Mouse (Mus musculus): ENCODE measurements at regions not wholly inside any gene's neighbourhood (a gene's known extent, or its start where the extent isn't known, plus 50 kb on each side); places are given as distances from the start of the nearest gene placed in this dataset.

DNA sequence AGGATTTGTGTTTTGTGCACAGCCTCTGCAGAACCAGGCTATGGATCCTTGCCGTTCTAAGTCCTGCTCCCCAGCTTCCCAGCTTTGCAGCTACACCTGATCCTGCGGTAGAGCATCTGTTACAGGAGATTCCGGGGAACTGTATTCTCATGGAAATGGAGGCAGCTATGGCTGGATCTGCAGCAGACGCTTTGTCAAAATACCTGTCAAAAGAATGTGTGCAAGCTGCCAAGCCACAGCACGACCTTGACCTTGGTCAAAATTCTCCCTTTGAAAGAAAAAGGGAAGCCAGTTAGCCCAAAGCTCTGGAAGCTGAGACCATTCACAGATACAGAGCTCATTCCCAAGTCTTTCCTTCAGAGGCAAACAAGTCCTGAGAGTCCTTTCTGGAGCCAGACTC is 255.3 kb downstream of the Med13l start:
- no peak for DNase-seq (ENCODE audit: low read depth)

DNA sequence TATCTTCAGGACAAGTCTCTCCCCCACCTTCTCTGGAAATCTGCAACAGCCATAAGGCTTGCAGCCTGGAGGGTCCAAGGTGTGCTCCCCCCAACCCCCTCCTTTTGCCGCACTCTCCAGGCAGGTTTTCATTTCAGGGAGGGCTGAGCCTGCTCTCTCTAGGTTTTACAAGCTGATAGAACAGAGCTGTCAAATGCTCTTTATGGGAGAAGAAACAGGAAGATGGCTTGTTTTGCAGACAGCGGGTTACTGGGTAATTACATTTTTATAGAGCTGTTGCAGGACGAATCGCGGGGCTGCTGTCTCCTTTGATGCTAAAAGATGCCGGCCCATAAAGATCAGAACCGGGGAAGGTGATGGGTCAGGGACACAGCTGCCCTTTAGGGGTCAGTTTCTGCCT is 257.8 kb downstream of the Med13l start:
- DNase-seq (ENCODE audit: low read depth) = no peak

DNA sequence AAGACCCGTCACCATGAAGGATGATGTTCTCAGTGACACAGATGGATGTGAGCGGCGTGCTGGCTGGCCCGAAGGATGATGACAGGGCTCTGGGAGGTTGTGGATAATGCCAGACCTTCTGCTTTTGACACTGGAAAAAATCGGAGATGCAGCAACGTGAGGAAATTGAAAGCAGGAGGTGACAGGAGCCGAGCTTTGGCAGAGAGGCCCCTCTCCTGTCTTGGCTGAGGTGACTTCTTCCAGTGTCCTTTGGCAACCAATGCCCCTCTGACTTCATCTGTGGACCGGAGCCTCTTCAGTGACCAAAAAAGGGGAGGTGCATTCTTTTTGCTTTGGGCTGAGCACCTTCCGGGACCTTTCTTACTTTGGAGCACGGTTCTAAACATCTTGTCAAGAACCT is 264.3 kb downstream of the Med13l start:
- DNase-seq (ENCODE audit: low read depth) = no peak

DNA sequence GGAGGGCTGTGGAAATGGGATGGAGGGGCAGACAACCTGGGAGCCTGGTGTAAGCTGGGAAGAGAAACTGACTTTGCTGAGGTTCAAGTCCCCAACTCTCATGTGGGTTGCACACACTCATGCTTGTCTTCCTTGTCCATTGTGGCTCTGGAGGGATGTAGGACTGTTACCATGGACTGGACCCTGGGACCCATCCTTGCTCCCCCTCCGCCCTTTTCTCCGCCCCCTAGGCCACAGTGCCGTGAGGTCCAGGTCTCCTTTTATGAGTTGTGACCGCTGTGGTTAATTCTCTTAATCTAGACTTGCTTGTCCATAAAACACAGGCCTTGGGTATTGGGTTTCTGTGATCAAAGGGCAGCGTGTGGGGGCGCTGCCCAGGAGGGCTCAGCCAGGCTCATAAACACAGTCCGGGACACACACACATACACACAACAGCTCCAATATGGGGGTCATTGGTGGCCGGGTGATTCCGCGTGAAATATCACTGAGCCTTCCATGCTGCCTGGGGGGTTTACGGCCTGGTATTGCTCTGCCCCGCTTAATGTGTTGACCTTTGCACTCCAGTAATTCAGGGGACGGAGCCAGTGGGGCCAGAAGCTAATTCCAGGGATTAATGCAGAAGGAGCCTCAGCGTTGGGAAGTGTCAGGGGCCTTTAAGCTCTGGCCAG is 268.7 kb downstream of the Med13l start:
- no peak for DNase-seq (ENCODE audit: low read depth)

DNA sequence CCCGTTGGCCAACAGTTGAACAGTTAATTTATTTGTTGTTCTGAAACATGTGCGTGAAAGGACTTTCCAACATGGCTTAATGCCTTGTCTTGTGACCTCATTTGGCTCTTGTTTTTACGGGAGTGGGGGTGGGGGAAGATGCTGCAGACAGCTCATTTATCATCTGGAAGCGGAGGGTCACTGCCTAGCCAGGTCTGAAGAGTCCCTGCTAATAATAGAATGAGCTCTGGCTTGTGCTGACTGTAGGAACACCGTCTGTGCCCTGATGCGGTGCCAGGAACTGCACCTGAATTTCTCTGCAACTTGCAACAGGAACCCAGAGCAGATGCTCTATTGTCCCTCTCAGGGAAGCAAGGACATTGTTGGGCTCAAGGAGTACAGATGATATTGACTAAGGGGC is 272.2 kb downstream of the Med13l start:
- DNase-seq (ENCODE audit: low read depth) = no peak

DNA sequence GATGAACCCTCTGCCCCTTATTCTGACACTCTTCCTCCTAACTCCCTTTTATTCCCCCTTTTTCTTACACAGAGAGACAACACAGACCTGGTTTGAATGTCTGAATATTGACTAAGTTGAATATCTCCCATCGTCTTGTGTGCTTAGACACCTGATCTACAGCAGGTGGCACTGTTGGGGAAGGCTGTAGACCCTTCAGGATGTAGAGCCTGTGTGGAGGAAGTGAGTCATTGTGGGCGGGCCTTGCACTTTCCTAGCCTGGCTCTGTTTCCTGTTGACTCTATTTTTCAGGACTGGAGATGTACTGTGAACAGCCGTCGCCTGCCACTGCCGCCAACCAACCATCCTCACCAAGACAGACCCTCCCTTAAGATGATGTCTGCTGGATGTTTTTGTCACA is 273.6 kb downstream of the Med13l start:
- peak; percentile 34 for DNase-seq (ENCODE audit: low read depth)

DNA sequence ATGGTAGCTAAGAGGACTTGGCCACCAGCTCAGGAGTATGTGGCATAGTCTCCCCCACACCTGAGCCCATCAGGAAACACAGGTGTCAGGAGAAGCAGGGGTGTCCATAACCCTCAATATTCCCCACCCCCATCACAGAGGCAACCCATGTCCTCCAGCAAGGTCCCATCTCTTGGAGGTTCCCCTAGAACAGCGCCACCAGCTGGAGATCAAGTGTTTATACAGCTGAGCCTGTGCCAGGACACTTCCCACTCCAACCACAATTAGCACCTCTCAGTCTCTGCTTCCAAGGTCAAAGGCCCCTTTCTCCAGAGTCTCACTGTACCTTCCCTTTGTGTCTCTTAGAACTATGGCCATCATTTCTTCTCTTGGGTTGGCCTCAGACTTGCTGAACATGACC is 276.5 kb downstream of the Med13l start:
- no peak for DNase-seq (ENCODE audit: low read depth)

DNA sequence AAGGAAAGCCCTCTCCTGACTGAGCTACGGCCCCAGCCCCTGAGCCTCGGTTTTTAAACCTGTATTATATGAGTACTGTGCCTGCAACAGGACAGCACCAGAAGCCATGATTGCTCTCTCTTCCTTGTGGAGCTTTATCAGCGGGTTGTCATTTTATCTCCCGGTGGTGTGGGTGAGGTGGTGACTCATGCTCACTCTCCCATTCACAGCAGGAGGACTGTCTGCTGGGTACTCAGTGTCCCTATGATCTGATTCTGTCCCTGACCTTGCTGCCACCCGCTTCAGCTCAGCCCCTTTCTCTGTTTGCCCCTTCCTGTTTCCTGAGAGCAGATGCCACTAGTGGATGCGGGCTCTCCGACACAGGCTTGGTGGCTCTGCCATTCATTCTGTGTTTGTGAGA is 277.9 kb downstream of the Med13l start:
- DNase-seq (ENCODE audit: low read depth) = no peak

DNA sequence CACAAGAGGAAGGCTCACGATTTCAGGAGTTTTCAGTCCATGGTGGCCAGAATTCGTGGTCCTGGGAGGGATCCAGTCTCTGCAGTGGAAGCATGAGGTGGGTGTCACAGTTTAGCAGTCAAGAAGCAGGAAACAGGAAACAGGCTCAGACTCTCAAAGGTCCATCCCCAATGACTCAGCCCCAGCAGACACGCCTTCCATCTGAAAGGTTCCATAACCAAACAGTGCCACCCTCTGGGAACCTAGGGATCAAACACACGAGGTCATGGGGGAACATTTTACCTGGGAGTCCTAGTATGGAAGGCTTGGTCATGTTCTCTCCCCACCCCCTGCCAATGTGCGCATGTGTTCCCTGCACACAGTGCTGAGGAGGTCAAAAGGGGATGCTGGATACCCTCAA is 279.4 kb downstream of the Med13l start:
- DNase-seq (ENCODE audit: low read depth) = peak; percentile 16

DNA sequence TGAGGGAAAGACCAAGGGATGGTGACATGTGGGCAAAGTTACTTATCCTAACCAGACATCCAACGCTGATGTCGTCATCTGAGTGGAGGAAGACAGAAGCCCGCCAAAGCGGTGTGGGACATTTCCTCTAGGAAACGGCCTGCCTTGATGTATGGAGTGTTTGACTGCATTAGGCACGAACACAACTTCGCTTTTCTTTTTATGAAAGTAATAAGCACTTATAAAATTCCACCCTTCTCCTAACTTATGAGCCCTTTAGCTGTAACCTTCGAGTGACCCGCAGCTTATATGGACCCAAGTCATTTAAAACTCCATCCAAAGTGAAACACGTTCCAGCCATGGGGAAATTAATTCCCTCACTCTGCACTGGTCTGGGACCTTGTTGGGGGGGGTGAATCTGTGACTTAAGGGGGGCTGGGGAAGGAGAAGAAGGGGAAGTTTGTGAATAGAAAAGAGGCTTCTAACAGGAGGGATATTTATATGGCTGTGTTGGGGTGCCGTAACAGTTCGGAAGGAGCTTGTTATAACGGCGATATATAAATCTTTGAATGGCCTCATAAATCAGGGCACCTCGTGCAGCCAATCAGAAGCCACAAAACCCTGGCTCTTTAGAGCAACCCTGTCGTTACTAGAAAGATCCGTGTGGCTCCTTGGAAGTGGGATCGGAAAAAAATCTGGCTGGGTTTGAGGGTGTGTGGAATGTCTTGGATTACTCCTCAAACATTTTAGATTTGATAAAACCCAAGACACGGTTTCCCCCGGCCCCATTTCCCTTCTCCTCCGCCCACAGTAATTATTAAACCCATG is 280.9 kb downstream of the Med13l start:
- no peak for DNase-seq (ENCODE audit: low read depth)

DNA sequence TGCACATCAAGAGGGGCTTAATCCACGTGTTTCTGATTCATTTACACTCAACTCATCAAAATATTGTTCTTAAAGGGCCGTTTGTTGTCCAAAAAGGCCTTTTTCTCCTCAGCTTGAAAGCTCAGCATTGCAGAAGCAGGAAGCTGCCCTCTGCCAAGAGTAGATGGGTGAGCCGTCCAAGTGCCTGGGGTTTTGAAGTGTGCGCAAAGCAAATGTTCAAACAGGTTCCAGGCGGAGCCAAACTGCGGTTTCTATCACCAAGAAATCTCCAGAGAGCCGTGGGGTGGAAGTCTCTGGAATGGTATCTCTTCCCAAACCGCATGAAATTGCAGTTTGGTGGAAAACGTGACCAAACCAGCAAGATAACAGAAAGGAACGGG is 281.5 kb downstream of the Med13l start:
- DNase-seq (ENCODE audit: low read depth) = no peak

DNA sequence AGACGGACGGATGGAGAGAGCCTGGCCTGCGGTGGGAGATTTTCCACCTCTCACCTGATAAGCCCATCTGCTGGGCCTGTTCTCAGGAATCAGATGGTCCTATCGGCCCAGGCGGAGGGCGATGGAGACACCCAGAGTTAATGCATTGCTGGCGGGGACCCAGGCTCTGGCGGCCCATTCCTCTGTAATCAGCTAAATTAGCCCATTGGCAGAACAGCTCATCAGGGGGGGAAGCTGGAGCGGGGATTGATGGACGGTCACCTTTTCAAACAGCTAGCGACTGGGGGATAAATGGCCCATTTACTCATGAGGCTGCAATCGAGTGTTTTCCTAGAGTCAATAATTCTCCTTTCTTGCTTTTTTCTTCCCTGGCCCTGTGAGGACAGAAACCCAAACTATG is 296.5 kb downstream of the Med13l start:
- no peak for DNase-seq (ENCODE audit: low read depth)

DNA sequence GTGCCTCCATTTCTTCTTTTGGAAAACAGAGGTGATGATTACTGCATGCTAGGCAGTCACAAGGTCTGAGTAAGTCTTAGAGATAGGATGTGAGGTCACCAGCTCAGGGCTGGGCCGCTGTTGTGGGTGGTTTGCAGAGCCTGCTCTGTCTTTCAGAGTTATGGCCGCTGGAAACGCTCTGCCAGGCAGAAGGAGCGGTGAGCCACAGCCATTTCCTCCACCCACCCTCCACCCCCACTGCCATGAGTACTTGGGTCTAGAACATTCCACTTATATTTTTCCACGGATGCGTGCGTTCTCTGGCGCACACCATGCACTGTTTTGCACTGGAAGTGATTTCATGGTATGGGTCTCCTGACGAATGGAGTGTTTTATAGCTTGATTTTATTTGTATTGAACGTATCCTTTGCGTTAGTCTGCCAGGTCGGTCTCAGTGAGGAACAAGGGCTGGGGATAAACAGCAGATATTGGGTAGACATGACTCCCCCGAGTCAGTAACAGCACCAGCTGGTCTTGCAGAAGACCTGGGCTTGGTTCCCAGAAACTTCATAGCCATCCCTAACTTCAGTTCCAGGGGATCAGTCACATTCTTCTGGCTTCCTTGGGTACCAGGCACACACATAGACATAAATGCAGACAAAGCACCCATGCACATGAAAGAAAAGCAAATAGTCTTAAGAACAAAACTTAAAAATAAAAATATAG is 300.8 kb downstream of the Med13l start:
- DNase-seq (ENCODE audit: low read depth) = no peak

DNA sequence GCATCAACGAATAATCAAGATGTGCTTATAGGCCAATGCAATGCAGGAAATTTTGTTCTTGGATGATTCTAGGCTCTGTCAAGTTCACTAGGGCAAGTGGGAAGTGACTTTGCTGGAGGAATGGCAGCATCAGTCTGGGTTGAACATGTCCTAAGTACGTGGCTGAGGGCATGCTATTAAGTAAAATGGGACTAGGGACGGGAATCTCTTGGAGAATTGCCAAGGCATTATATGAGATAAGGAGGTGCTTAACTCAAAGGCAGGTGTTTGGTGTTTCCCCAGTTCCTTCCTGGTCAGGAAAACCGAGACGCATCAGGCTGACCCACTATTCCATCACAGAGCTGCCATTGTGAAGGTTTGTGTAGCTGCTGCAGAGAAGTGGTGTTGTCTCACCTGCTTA is 307.0 kb downstream of the Med13l start:
- DNase-seq (ENCODE audit: low read depth) = no peak

DNA sequence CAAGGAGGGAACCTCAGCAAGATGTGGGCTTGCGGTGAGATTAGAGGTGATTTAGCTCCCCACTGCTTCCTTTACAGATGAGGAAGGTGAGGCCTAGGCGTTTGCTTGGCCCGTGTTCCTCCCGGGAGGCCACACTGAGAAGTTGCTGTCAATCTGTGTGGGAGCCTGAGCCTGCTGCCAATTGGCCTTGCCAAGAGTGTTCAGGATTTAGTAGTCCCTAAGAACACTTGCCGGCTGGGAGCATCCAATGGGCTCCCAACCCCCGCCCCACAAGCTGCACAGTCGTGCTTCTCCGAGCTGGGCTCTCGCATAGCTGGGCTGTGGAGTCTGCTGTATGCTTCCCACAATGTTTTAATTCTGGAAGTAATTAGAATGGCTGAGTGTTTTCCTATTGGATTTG is 308.9 kb downstream of the Med13l start:
- DNase-seq (ENCODE audit: low read depth) = no peak

DNA sequence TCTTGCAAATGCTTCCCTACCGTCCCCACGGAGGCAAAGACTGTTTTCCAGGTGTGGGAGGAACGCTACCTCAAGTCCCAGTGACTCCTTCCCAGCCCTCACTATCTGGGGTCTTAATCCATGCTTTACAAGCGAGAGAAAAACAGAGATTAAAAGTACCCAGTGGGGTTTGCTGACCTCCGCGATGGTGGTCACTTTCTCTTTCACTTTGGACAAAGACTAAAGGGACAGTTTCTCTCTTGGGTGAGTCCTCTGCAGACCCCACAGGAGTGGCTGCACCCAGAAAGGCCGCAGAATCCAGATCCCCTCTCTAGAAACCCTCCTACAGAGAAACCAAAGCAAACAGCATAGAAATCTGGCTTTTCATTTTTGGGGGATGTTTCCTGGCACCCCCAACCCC is 313.4 kb downstream of the Med13l start:
- DNase-seq (ENCODE audit: low read depth) = no peak

DNA sequence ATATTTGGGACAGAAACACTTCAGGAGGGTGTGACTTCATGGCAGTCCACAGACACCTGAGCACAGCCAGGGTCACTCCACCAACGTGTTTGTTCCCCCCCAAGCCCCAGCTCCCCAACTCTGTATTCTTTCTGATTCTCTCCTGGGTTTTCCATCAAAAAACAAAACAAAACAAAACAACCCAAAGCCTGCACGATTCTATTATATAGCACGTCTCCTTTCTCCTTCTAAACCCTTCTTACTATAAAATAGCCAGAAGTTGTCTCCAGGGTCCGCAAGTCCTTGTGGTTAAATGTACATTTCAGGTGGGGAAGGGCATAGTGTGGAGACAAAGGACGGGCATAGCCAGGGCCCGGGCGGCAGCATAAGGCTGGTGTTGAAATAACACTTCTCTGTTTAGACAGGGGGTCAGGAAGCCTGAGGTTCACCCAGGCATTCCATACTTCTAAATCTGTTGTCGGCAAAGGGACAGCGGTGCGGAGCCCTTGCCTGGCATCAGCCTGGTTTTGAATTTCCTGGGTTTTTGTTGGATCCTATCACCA is 314.7 kb downstream of the Med13l start:
- no peak for DNase-seq (ENCODE audit: low read depth)

DNA sequence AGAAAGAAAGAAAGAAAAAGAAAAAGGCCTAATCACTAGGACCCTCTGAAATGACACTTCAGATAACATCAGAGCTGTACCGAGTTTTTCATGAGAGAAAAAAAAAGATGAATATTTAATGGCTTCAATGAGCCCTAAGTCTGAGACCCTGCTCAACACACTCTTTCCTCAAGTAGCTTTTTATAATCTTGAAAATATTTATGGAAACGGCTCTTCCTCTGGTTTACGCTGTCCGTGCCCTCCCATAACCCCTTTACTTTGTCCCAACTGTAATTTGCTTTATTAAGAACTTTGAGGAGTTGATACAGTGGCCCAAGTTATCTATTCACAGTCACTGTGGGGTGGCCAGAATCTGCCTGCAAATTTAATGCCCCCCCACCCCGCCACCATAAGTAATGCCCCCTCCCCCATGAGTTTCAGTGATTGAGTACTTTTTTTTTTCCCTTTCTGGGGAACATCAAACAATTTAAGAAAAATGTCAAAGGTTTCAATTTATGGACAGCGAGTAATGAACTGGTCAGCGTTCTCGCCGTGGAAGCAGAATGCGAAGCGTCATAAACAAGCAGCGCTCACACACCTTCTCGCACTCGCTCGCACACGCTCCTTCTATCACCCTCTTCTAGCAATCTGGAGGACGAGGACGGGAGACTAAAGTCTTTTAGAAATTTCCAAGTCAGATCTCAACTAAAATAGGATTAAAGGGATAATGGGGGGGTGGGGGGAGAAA is 316.3 kb downstream of the Med13l start:
- DNase-seq (ENCODE audit: low read depth) = no peak

DNA sequence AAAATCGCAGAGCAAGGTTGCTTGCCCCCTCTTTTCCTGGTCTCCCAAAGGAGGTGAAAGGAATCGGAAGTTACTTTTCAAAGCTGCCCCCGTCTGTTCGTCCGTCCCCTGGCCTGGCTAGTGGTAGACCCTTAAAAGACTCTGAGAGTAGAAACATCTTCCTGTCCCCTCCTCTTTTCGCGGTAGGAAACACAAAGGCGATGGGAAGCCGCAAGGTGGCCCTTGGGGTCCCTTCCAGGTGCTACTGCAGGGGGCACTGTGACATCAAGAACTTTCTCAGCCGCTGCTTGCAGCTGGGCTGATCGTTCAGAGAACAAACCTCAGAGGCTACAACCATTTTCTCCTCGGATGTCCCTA is 316.8 kb downstream of the Med13l start:
- DNase-seq (ENCODE audit: low read depth) = peak; percentile 62

DNA sequence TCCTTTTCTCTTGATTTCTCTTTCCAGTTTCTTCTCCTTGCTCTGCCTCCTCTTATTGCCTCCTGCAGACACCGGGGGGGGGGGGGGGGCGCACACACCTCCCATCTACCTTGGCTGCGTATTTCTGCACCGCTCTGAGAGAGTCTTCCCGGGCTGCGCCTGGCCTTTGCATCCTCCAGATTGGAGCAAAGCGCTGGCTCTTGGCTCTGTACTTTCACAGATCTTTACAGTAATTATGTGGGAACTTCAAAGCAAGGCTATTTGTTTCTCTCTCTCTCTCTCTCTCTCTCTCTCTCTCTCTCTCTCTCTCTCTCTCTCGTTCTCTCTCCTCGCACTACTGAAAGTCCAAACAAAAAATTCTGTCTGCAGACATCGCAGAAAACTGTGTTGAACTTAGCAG is 317.4 kb downstream of the Med13l start:
- no peak for DNase-seq (ENCODE audit: low read depth)

DNA sequence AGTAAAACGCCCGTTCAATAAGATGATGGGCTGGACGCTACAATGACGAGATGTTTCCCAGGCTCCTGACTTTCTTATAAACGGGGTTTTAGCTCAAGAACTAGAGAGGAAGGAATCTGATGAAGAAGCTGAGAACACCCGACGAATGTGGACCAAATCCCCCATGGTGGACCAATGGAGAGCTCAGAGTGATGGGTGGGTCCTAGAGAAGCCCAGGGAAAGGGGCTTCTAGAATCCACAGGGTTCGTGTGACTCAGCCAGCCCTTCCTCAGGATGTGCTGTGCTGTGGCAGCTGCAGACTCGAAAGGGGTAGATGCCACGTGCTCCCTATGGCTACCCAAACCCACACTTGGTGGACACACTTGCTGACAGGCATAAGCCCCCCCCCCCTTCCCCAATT is 318.2 kb downstream of the Med13l start:
- no peak for DNase-seq (ENCODE audit: low read depth)

DNA sequence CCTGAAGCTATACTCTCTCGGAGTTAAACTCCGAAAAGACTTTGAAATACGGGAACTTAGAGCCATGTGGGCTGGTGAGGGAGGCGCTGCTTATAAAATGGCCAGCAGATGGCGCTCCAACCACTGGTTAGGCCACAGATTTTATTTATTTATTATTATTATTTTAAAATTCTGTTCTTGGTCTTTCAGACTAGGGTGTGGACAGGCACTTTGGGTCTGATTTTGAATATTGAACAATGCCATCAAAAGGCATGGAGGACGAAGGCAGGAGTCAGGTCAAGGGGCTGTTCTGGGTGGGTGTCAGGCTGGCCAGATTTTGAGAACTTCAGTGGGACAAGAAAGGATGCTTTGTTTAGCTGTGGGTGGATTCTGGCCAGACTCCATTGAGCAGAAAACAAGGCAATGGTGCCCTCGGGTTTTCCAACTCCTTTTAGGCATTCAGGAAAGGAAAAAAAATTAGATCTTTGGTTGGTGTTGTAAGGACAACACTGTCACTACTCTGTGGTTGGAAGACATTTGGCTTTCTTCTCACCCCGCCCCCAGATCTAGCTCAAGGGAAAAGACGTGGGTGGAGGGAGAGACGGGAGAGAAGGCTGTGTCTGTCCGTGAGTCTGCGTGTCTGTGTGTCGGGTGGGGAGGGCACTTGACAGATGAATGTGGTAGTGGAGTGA is 319.5 kb downstream of the Med13l start:
- peak; percentile 91 for DNase-seq (ENCODE audit: low read depth)

Data from NIH3T3 (cell line).